Mouse (Mus musculus): Measurements from ENCODE around the gene Ush2a.

DNA sequence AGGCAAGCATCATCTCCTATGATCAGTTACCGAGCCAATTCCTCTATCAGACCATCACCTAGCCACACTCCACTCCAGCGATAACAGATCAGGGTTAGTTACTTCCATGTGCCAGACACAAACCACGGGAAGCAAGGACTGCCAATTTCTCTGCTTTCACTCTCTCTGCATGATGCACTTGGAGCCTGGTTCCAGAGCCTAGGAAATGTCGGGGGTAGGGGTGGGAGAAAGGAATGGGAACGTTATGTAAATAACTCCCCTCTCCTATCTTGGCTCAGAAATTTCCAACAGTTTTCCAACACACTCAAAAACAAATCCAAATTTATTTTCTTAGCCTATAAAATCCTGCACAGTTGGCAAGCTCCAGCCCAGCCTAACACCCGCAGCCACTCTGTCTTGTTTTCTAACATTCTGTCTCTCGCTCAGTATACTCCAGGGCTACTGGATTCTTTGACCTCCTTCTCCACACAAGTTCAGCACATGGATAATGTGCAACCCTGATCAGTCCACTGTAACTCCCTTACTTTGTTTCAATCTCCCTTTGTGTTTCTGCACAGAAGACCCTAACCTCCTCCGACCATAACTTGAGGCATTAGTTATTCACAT lies 515.8 kb downstream of the Ush2a start:
- TF ChIP-seq EP300 (IDR thresholded peaks at IDR 0.05; ENCODE audit: insufficient read depth, low read depth, low read length) (no peak), POLR2A (IDR thresholded peaks at IDR 0.05; ENCODE audit: insufficient read depth, low read depth, low read length) (no peak), CTCF (IDR thresholded peaks at IDR 0.05) (no peak)
